Mouse (Mus musculus): ENCODE measurements around the gene Eef2.
A peak's percentile ranks its signal among the peaks of the same experiment; 100 is the strongest.
"Not testable (repeated sequence)": the region's sequence is repeated elsewhere in the genome, so short reads cannot be mapped to it uniquely, and the experiment has no call there.

The Eef2 gene

DNA sequence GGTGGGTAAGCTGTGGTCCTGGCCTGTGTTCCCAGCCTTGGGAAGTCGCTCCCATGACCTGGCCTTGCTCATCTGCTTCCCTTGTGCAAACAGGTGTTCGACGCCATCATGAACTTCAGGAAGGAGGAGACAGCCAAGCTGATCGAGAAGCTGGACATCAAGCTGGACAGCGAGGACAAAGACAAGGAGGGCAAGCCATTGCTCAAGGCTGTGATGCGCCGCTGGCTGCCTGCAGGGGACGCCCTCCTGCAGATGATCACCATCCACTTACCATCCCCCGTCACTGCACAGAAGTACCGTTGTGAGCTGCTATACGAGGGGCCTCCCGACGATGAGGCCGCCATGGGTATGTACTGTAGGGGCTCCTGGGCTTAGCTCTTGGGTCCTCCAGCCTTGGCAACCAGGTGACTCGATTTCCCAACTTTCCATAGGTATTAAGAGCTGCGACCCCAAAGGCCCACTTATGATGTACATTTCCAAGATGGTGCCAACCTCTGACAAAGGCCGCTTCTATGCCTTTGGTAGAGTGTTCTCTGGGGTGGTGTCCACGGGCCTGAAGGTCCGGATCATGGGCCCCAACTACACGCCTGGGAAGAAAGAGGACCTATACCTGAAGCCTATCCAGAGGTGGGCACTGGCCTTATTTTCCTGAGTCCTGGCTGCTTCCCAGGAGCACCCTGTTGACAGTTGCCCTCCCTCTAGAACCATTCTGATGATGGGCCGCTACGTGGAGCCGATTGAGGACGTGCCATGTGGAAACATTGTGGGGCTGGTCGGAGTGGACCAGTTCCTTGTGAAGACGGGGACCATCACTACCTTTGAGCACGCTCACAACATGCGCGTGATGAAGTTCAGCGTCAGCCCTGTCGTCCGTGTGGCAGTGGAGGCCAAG lies 3.3 kb downstream of the Eef2 start:
- no peak for DNase-seq (ENCODE audit: low read depth, low spot score)

- no peak for DNase-seq (ENCODE audit: low read depth, low spot score)
Observed at GRCm38 (mm10) chr10:81180946-81181345, 4.5 kb downstream of the Eef2 start.

DNA sequence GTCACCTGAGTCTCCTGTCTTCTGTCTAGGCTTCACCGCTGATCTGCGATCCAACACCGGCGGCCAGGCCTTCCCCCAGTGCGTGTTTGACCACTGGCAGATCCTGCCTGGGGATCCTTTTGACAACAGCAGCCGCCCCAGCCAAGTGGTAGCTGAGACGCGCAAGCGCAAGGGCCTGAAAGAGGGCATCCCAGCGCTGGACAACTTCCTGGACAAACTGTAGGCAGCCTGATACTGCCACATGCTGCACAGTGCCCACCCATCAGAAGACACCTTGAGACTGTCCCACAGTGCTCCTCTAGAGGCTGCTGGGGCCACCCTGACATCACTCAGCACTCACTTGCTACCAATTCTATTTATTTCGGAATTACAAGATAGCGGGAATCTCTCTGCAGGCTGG lies 5.4 kb downstream of the Eef2 start:
- not testable (repeated sequence) for DNase-seq (ENCODE audit: low read depth, low spot score)

DNA sequence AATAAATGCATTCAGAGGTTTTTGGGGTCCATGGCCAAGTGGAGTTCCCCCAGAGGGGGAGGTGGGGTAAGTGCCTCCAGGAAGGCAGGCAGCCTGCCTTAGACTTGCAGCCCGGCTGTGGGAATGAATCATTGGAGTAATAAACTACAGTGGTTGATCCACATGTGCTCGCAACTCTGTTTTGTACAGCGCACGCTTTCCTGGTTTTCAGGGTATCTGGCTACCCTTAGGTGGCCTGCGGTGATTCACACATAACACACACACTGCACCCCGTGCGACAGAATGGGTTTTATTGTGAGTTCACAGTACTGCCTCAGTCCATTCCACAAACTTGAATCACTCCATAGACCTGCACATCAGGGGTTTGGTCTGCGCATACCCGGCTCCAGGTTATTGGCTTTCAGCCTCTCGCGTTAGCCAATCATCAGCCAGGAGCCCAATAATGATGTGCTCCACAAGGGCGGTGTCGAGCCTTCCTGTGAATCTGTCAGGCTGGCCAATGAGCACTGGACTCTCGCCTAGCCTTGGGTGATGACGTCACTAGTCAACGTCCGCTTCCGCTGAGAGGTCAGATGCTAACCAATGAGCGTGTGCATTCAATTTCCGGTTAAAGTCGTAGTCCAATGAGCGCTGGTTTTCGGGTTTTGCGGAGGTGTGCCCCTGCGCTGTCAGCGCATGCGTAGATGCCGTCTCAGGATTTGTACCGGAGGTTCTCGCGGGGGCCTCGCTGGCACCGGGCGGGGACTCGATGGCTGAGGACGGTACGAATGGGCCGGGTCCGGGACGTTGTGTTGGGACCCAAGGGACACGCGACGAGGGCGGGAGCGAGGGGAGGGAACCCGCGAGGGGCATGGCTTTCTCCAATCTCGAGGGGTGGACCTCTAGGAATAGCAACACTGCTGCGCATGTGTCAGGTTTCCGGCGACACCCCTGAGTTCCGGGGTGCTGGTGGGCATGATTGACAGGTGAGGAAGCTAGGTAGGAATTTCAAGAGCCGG lies 6.2 kb downstream of the Eef2 start, which contains the start of gene Dapk3:
Gene Dapk3, plus strand, starts transcription at position 670 of the 998 bp plus-strand sequence.
- DNase-seq (ENCODE audit: low read depth, low spot score) = peak; percentile 97

DNA sequence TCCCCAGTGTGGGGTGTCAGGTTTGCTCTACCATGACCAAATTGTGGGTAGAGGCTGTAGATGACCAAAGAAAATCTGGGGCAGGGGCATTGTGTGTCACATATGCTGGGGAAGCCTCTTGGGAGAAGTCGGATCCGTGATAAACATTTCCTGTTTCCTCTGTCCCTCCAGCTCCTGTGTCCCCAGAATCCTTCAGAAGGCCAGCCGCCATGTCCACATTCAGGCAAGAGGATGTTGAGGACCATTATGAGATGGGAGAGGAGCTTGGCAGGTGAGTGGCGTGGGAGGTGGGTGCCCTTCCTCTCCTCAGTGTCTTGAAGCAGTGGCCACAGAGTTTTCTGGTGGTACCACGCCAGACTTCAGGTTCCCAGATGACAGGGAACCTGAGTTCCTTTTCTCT lies 7.4 kb downstream of the Eef2 start, which contains the start of gene 4930442H23Rik:
Gene 4930442H23Rik, minus strand, starts transcription at position 45 of the 400 bp plus-strand sequence.
- no peak for DNase-seq (ENCODE audit: low read depth, low spot score)

GRCm38 (mm10) chr10:81184765-81185164 lies 8.3 kb downstream of the Eef2 start:
- DNase-seq (ENCODE audit: low read depth, low spot score) = no peak

GRCm38 (mm10) chr10:81187161-81187560 lies 10.7 kb downstream of the Eef2 start:
- no peak for DNase-seq (ENCODE audit: low read depth, low spot score)

GRCm38 (mm10) chr10:81189821-81190220 lies 13.4 kb downstream of the Eef2 start:
- no peak for DNase-seq (ENCODE audit: low read depth, low spot score)

DNA sequence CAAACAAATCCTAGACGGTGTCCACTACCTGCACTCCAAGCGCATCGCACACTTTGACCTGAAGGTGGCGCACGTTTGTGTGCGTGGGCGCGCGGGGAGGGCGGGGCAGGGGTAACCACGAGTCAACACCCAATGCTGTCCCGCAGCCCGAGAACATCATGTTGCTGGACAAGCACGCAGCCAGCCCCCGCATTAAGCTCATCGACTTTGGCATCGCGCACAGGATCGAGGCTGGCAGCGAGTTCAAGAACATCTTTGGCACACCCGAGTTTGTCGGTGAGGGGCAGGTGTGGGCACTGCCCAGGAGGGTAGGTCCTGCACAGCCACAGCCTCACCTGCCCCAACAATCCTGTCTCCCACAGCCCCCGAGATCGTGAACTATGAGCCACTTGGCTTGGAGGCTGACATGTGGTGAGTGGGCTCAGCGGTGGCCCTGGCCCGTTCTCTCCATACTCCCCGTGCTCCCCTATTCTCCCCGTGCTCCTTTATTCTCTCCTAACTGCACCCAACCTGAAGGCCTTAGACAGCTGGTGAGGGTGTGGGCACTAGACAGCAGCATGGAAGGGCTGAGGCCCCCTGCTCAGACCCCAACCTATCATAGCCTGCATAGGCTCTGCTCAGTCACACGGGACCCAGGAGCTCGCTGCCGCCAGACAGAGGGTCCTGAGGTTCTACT lies 13.9 kb downstream of the Eef2 start:
- DNase-seq (ENCODE audit: low read depth, low spot score) = no peak

- DNase-seq (ENCODE audit: low read depth, low spot score) = no peak
Observed at GRCm38 (mm10) chr10:81190912-81191321, 14.5 kb downstream of the Eef2 start.

DNA sequence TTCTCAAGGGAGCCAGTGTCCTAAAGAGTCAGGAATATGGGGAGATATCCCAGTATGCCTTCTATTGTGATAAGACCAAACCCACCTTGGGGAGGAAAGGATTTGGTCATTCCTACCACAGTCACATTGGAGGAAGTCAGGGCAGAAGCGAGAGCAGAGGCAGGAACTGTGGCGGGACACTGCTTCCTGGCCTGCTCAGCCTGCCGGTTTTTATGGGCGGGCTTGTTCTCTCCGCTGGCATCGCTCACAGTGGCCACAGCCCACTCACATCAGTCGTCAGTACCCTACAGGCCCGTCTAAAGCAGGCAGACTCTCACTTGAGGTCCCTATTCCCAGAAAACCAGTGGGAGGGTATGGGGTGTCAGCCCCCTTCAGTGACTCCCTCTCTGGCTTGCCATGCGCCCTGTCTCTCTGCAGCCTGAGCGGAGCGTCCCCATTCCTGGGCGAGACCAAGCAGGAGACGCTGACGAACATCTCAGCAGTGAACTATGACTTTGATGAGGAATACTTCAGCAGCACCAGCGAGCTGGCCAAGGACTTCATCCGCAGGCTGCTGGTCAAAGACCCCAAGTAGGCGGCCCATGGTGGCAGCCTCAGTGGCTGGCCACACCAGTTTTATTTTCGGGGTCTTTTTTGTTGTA lies 15.0 kb downstream of the Eef2 start:
- DNase-seq (ENCODE audit: low read depth, low spot score) = no peak

- DNase-seq (ENCODE audit: low read depth, low spot score) = no peak
Observed at GRCm38 (mm10) chr10:81192270-81192967, 16.0 kb downstream of the Eef2 start.

DNA sequence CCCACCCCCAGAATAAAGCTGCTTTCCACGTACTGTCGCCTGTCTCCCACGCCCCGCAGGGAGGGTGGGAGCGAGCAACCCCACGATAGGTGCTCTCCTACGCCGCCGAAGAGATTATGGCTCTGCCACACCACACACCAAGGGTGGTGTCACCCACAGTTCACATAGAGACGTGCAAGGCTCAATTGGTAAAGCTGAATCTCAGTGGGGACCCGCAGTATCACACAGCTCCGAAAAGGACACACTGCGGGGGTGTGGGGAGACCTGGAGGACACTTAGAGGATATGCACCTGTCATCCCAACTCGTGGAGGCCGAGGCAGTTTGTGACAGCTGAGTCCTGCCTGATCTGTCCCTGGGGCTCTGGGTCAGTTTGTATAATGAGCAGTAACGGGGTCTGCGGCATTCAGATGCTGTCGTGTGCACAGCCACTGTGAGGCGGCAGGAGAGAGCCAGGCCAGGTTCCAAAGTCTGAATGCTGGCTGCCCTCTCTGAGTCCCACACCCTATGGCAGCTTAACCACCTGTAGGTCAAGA lies 16.6 kb downstream of the Eef2 start:
- no peak for DNase-seq (ENCODE audit: low read depth, low spot score)

- no peak for DNase-seq (ENCODE audit: low read depth, low spot score)
Observed at GRCm38 (mm10) chr10:81193991-81194774, 17.8 kb downstream of the Eef2 start.

- no peak for DNase-seq (ENCODE audit: low read depth, low spot score)
Observed at GRCm38 (mm10) chr10:81195300-81195699, 18.9 kb downstream of the Eef2 start.

DNA sequence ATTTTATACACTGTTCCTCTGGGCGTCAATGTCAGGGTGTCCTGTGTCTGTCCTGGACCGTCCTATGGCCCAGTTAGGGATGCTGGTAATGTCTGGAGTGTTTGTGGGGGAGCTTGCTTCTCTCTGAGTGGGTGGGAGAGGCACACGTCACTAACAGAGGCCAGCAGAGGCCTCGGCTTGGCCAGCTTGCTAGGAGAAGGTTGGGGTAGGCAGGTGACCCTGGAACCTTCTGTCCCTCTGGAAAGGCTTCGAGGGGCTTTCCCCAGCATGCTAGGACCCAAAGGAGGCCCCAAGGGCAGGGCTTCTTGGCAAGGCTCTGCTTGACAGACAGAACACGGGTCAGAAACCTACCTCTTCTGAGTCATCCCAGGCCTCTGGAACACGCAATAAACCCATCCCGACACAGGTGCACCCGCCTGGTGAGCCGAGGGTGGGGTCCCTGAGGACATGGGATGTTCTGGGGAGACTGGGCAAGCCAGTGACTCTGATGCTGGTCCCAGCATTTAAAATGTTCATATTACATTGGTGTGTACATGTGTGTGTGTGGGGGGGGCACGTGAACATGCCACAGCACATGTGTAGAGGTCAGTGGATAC lies 20.1 kb downstream of the Eef2 start:
- DNase-seq (ENCODE audit: low read depth, low spot score) = no peak

GRCm38 (mm10) chr10:81197305-81197704 lies 20.9 kb downstream of the Eef2 start:
- no peak for DNase-seq (ENCODE audit: low read depth, low spot score)

DNA sequence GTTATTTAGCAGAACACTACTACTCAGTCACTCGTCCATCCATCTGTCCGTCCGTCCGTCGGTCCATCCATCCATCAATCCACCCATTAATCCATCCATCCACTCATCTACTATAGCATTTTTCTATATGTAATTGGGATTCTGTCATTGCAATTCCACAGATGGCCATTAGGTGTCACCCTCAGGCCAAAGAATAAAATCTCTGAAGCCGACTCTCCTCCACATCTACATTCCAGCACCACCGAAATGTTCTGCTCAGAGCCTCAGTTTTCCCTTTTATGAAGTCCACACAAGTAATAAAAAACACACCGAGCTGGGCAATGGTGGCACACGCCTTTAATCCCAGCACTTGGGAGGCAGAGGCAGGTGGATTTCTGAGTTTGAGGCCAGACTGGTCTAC lies 21.8 kb downstream of the Eef2 start:
- DNase-seq (ENCODE audit: low read depth, low spot score) = no peak

GRCm38 (mm10) chr10:81198990-81199389 lies 22.6 kb downstream of the Eef2 start:
- DNase-seq (ENCODE audit: low read depth, low spot score) = no peak
